Mouse (Mus musculus) ES-E14 (cell line): ENCODE measurements around the gene Olfr155. TPM values are rescaled to one million over a fixed set of nuclear protein-coding genes. Genes with fewer than 3 reads are reported as not detected.

Experiments used
- DNase-seq: peaks from one replicate; pipeline ENCODE4 v3.0.0-alpha.2; 2013; ENCODE audit warnings: low read depth, low spot score
- H3K27ac ChIP-seq: 2 replicates; pipeline ENCODE4 v1.5.1; 2012; ENCODE audit warnings: low read depth, mild to moderate bottlenecking, low read length, moderate library complexity, mixed read lengths; ENCODE audit not compliant: poor library complexity, insufficient read depth, severe bottlenecking
- H3K36me3 ChIP-seq: 2 replicates; pipeline ENCODE4 v1.6.1; 2012; ENCODE audit warnings: mild to moderate bottlenecking, low read length, moderate library complexity, mixed read lengths; ENCODE audit not compliant: control insufficient read depth, poor library complexity, insufficient read depth, severe bottlenecking
- H3K4me1 ChIP-seq, 2 experiments: fragments of 150-350 bp in 1 of 2; sonication (generic) in 1 of 2; 2 replicates each; pipeline ENCODE4 v1.6.1; 2012; ENCODE audit warnings: low read length in 2 of 2, mild to moderate bottlenecking in 1 of 2, mixed read lengths in 1 of 2; ENCODE audit not compliant: control insufficient read depth in 2 of 2, insufficient read depth in 2 of 2, poor library complexity in 1 of 2
- H3K4me3 ChIP-seq, 2 experiments: fragments of 150-350 bp in 1 of 2; sonication (generic) in 1 of 2; 2 replicates each; pipeline ENCODE4 v1.5.1; 2012; ENCODE audit warnings: low read length in 2 of 2, low read depth in 1 of 2, mild to moderate bottlenecking in 1 of 2, mixed read lengths in 1 of 2; ENCODE audit not compliant: insufficient read depth in 1 of 2, poor library complexity in 1 of 2, severe bottlenecking in 1 of 2
- H3K9ac ChIP-seq: 2 replicates; pipeline ENCODE4 v1.6.1; 2012; ENCODE audit warnings: low read depth, mild to moderate bottlenecking, low read length, mixed read lengths; ENCODE audit not compliant: poor library complexity, insufficient read depth, severe bottlenecking
- H3K9me3 ChIP-seq: fragments of 150-350 bp; sonication (generic); 2 replicates; pipeline ENCODE4 v1.6.1; 2012; ENCODE audit warnings: low read depth, mild to moderate bottlenecking, low read length; ENCODE audit not compliant: control insufficient read depth, insufficient read depth
- CHD2 ChIP-seq: IDR thresholded peaks from 2 replicates; pipeline ENCODE4 v1.6.1; 2014; ENCODE audit warnings: mild to moderate bottlenecking, low read depth, low read length, inconsistent platforms
- HCFC1 ChIP-seq: IDR thresholded peaks from 2 replicates; pipeline ENCODE4 v1.6.1; 2012; ENCODE audit warnings: low read length, inconsistent platforms, borderline replicate concordance; ENCODE audit not compliant: insufficient read depth
- MAFK ChIP-seq: IDR thresholded peaks from 2 replicates; pipeline ENCODE4 v1.6.1; 2014; ENCODE audit warnings: mild to moderate bottlenecking, low read depth, low read length, inconsistent platforms; ENCODE audit not compliant: insufficient read depth
- ZC3H11A ChIP-seq: IDR thresholded peaks from 2 replicates; pipeline ENCODE4 v1.6.1; 2012; ENCODE audit warnings: low read depth, mild to moderate bottlenecking, inconsistent platforms, low read length, borderline replicate concordance
- ZNF384 ChIP-seq: IDR thresholded peaks from 2 replicates; pipeline ENCODE4 v1.6.1; 2012; ENCODE audit warnings: low read depth, low read length, inconsistent platforms
- in situ Hi-C, 2 experiments: fragments of 600-800 bp; cut with MboI; formaldehyde crosslinking; loops; one replicate each; pipeline ENCODE4 v1.15.1; 2025; ENCODE audit warnings: low sequenced_read_pairs in 2 of 2, inconsistent platforms in 1 of 2; ENCODE audit not compliant: unreplicated experiment in 2 of 2
- total RNA-seq: library from RNA; depleted of rRNA; stranded (reverse); fragments of 300-350 nt; gene quantifications from 2 replicates; pipeline ENCODE4 v1.2.3, GENCODE M21; 2012; rRNA removed

The Olfr155 gene
- total RNA-seq: not detected in 2 replicates

DNA sequence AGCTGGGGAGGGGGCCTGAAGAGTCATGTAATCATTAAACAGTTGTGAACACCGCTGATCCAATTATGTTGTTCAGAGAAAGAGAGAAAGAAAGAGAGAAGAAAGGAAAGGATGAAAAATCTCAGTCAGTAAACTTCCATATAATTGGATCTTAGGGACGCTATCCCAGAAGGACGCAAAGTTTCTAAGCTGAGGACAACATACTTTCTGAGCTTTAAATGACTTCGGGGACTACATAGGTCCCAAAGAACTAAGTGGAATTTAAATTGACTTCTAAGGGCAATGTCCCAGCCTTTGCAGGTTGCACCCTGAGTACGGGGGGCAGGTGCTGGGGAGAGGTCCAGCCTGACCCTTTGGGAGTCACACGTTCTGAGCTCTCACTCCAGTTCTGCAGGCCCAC, at the start of gene Olfr155:
TSS of gene Olfr155 (plus strand) at position 301 of the 400 bp plus-strand sequence.
- H3K4me1 ChIP-seq: no peaks in the 10 kb centered on the region
- in situ Hi-C loops: loop anchor here (25.0 kb wide), 1 partner anchor 114 kb away; the partner anchor contains the start of genes Hrct1 (in 2 of the 2) and Spaar (in 2 of the 2)
- no peaks in the 10 kb centered on the region for H3K36me3 ChIP-seq
- H3K9ac ChIP-seq: no peak within 1 kb of the TSS
- no peaks in the 10 kb centered on the region for H3K9me3 ChIP-seq
- H3K27ac ChIP-seq: no peak within 1 kb of the TSS
- no peak within 1 kb of the TSS for H3K4me3 ChIP-seq
- TF ChIP-seq CHD2: no peak
- no peak for TF ChIP-seq HCFC1
- TF ChIP-seq ZNF384: no peak
- TF ChIP-seq ZC3H11A: no peak
- no peak for TF ChIP-seq MAFK
- DNase-seq: no peak

DNA sequence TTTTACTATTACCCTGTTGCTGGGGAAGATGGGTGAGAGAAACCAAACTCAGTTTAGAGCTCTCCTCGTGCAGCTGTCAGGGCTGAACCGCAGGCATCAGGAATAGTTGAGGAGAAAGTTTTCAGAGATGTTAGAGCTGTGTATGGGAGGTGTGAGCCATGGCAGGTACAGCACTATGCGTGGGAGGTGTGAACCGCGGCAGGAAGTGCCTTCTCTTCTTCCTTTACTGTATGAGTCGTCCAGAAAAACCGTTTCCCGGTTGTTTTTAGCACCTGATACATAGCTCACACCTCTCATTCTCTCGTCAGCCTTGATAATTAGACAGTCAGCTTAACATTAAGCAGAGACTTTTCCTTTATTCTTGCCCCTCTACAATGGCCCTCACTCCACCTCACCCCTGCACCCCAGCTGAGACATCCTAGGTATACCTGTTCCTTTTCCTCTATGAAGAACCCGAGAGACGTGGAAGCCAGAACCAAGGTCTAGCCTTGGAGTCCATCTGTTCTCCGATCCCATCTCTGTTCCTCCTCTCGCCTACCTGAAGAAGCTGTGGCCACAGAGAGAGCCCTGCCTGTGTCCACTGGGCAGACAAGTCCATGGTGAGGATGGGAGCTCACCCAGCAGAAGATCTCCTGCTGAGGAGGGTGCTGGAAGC, 28.3 kb upstream of the Olfr155 start:
- H3K9me3 ChIP-seq: no peaks in the 10 kb centered on the region
- no peak overlapping the region for H3K9ac ChIP-seq
- no peak overlapping the region for H3K4me3 ChIP-seq
- no peaks in the 10 kb centered on the region for H3K36me3 ChIP-seq
- peaks cover 0 to 8% of the 10 kb centered on the region in 2 experiments; a peak in 1 of 4 replicates for H3K4me1 ChIP-seq
- in situ Hi-C loops: no loop called here
- no peak for DNase-seq
- TF ChIP-seq HCFC1 (no peak), MAFK (no peak), ZC3H11A (no peak), CHD2 (no peak), ZNF384 (no peak)
- no peak overlapping the region for H3K27ac ChIP-seq

DNA sequence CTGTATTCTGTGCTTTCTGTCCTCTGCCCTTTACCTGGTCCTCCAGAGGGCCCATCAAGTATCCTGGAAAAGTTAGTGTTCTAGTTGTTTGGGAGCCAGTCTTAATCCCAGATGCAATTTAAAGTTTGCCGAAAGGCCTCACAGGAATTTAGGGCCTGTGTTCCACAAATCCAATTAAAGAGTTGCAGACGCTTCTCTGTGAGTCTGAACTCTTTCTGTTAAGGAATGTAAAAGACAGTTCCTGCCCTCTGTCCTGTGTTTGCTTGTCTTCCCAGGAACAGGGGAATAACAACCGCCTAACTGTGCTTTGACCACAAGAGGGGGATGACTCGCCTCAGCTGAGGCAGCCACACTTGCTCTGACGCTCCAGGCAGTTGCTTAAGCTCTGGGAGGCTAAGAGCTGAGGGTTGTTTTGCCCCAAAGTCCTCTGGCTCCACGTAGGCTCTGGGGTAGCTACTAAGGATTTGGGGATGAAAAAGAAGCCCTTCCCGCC, 27.5 kb upstream of the Olfr155 start, which contains the start of gene Olfr156:
TSS of gene Olfr156 (minus strand) at position 51 of the 493 bp plus-strand sequence.
- TF ChIP-seq HCFC1 (no peak), ZNF384 (no peak), ZC3H11A (no peak), MAFK (no peak), CHD2 (no peak)
- Histone ChIP-seq H3K9ac (no peak within 1 kb of the TSS), H3K9me3 (no peaks in the 10 kb centered on the region), H3K36me3 (no peaks in the 10 kb centered on the region), H3K4me1 (peaks cover 0 to 8% of the 10 kb centered on the region in 2 experiments; a peak in 1 of 4 replicates), H3K27ac (no peak within 1 kb of the TSS), H3K4me3 (no peak within 1 kb of the TSS)
- in situ Hi-C loops: no loop called here
- peak; percentile 30 for DNase-seq

DNA sequence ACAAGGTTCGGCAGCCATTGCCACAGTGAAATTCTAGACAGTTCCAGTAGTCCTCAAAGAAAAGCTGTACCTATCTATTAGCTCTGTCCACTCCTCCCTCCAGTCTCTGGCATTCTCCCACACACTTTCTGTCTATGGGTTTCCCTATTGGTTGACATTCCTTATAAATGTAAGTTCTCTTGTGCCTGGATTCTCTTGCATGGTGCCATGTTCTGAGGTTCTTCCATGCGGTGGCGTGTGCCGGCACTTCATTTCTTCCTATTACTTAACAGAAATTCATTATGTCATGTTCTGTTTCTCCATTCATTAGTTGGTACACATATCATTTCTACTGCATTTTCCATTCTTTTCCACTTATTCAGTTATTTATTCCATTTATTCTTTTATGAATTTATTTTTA, 22.6 kb upstream of the Olfr155 start:
- no peak for DNase-seq
- in situ Hi-C loops: no loop called here
- Histone ChIP-seq H3K4me1 (peaks cover 0 to 6% of the 10 kb centered on the region in 2 experiments; a peak in 1 of 4 replicates), H3K27ac (no peak overlapping the region), H3K36me3 (no peaks in the 10 kb centered on the region), H3K4me3 (no peak overlapping the region), H3K9ac (no peak overlapping the region), H3K9me3 (no peaks in the 10 kb centered on the region)
- TF ChIP-seq CHD2 (no peak), MAFK (no peak), ZNF384 (no peak), HCFC1 (no peak), ZC3H11A (no peak)

DNA sequence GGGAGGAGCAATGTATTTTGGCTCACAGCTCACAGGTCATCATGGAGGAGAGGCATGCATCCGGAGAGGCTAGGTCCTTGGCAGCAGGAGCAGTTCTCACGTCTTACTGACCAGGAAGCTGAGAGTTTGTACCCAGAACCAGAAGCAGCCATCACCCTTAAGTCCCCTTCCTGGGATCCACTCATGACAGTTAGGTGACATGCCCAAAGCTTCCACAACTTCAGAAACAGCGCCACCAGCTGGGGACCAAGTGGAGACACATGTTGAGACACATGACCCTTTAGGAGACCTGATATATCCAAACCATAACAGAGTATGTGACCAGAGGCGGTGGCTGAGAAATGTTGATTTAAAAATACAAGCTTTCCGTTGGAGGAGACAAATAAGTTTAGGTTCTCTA, 19.3 kb upstream of the Olfr155 start:
- TF ChIP-seq MAFK: no peak
- no peak for TF ChIP-seq HCFC1
- TF ChIP-seq ZNF384: no peak
- no peak for TF ChIP-seq CHD2
- no peak for TF ChIP-seq ZC3H11A
- Histone ChIP-seq H3K27ac (no peak overlapping the region), H3K36me3 (no peaks in the 10 kb centered on the region), H3K9me3 (no peaks in the 10 kb centered on the region), H3K4me1 (no peaks in the 10 kb centered on the region), H3K9ac (no peak overlapping the region), H3K4me3 (no peak overlapping the region)
- in situ Hi-C loops: no loop called here
- peak; percentile 61 for DNase-seq
